Mouse (Mus musculus): ENCODE measurements around the gene Srpk2. TPM values are rescaled to one million over a fixed set of nuclear protein-coding genes. Genes with fewer than 3 reads are reported as not detected.
"Not testable (repeated sequence)": the region's sequence is repeated elsewhere in the genome, so short reads cannot be mapped to it uniquely, and the experiment has no call there.

Gene Srpk2
- polyA plus RNA-seq, 1 experiment from 2014 or later, result 71.8 TPM

- Histone ChIP-seq H3K4me1 (no peaks in the 10 kb centered on the region), H3K27ac (no peak overlapping the region), H3K9me3 (replicated peaks) (no peaks in the 10 kb centered on the region), H3K27me3 (no peaks in the 10 kb centered on the region), H3K36me3 (peaks cover 43% of the 10 kb centered on the region), H3K9ac (no peak overlapping the region), H3K4me3 (no peak overlapping the region), H3K4me2 (replicated peaks) (no peak overlapping the region)
- no peak for ATAC-seq (ENCODE audit: low FRiP score)
- WGBS, result 76% methylated on average over 6 of the region's 6 CpGs
Measured at GRCm38 (mm10) chr5:23473098-23473873, 211.1 kb downstream of the Srpk2 start.

GRCm38 (mm10) chr5:23466546-23466945 is 217.9 kb downstream of the Srpk2 start:
- Histone ChIP-seq H3K4me1 (no peaks in the 10 kb centered on the region), H3K9me3 (replicated peaks) (no peaks in the 10 kb centered on the region), H3K4me3 (no peak overlapping the region), H3K4me2 (replicated peaks) (no peak overlapping the region), H3K9ac (no peak overlapping the region), H3K27me3 (no peaks in the 10 kb centered on the region), H3K27ac (no peak overlapping the region), H3K36me3 (peaks cover 42% of the 10 kb centered on the region)
- 97% methylated on average over 4 of the region's 4 CpGs for WGBS
- no peak for ATAC-seq (ENCODE audit: low FRiP score)

GRCm38 (mm10) chr5:23464743-23465142 is 219.7 kb downstream of the Srpk2 start:
- Histone ChIP-seq H3K9ac (no peak overlapping the region), H3K4me2 (replicated peaks) (no peak overlapping the region), H3K27ac (no peak overlapping the region), H3K9me3 (replicated peaks) (no peaks in the 10 kb centered on the region), H3K4me3 (no peak overlapping the region), H3K27me3 (no peaks in the 10 kb centered on the region), H3K4me1 (no peaks in the 10 kb centered on the region), H3K36me3 (peaks cover 28% of the 10 kb centered on the region)
- no peak for ATAC-seq (ENCODE audit: low FRiP score)
- 94% methylated on average over 8 of the region's 8 CpGs for WGBS

GRCm38 (mm10) chr5:23464247-23464646 is 220.2 kb downstream of the Srpk2 start:
- Histone ChIP-seq H3K27me3 (no peaks in the 10 kb centered on the region), H3K9me3 (replicated peaks) (no peaks in the 10 kb centered on the region), H3K4me3 (no peak overlapping the region), H3K27ac (no peak overlapping the region), H3K4me2 (replicated peaks) (no peak overlapping the region), H3K4me1 (no peaks in the 10 kb centered on the region), H3K9ac (no peak overlapping the region), H3K36me3 (peaks cover 27% of the 10 kb centered on the region)
- WGBS, result 96% methylated on average over 3 of the region's 3 CpGs
- no peak for ATAC-seq (ENCODE audit: low FRiP score)

- Histone ChIP-seq H3K4me1 (peaks cover 6% of the 10 kb centered on the region; the same call in 1 of the 2 replicates), H3K4me3 (no peak overlapping the region), H3K27me3 (no peaks in the 10 kb centered on the region), H3K36me3 (peaks cover 17% of the 10 kb centered on the region), H3K9ac (no peak overlapping the region), H3K4me2 (replicated peaks) (no peak overlapping the region), H3K9me3 (replicated peaks) (no peaks in the 10 kb centered on the region), H3K27ac (no peak overlapping the region)
- 82% methylated on average over 2 of the region's 2 CpGs for whole genome bisulfite sequencing
- no peak for ATAC-seq (ENCODE audit: low FRiP score)
Measured at GRCm38 (mm10) chr5:23461688-23462087, 222.7 kb downstream of the Srpk2 start.

- not testable (repeated sequence) for H3K4me1 ChIP-seq; H3K9ac ChIP-seq; H3K27ac ChIP-seq; H3K27me3 ChIP-seq; H3K4me3 ChIP-seq; H3K4me2 ChIP-seq (replicated peaks); H3K9me3 ChIP-seq (replicated peaks); ATAC-seq (ENCODE audit: low FRiP score)
- WGBS, result 82% methylated on average over 2 of the region's 2 CpGs
- H3K36me3 ChIP-seq, result peaks cover 19% of the 10 kb centered on the region
Measured at GRCm38 (mm10) chr5:23453561-23453960, 230.9 kb downstream of the Srpk2 start.

Other genes with a start within 250 kb of the Srpk2 start
- 24.1 and 25.6 TPM in 2 replicates for gene Pus7, start 99.1 kb upstream of the Srpk2 start, polyA plus RNA-seq (2016; fragmentation: Nextera tagmentation; extraction: Ambion mirVana)
- gene Rint1, start 103.1 kb upstream of the Srpk2 start, polyA plus RNA-seq (2016; fragmentation: Nextera tagmentation; extraction: Ambion mirVana), result 39.6 and 40.1 TPM in 2 replicates
- 91.8 and 104 TPM in 2 replicates for gene Tomm7, start 159.5 kb upstream of the Srpk2 start, polyA plus RNA-seq (2016; fragmentation: Nextera tagmentation; extraction: Ambion mirVana)

All from hindbrain, embryonic 12.5 days (tissue).